Mouse (Mus musculus) E14TG2a.4 (cell line): ENCODE results near the gene Smad3.

Experiments
- CTCF ChIP-seq: conservative IDR thresholded peaks from 2 replicates; pipeline ENCODE4 v1.5.1; 2014; ENCODE audit warnings: low read length
- NANOG ChIP-seq: IDR thresholded peaks from 2 replicates; pipeline ENCODE4 v1.6.1; 2014; ENCODE audit warnings: borderline replicate concordance, low read length, mixed read lengths
- POU5F1 ChIP-seq: IDR thresholded peaks from 2 replicates; pipeline ENCODE4 v1.6.1; 2014; ENCODE audit warnings: low read length, borderline replicate concordance

- no peak for TF ChIP-seq CTCF
- TF ChIP-seq NANOG: no peak
- no peak for TF ChIP-seq POU5F1
Observed at GRCm38 (mm10) chr9:63699145-63699544, 58.6 kb downstream of the Smad3 start.
